Mouse (Mus musculus) spleen, postnatal 10 days (tissue): ENCODE measurements at regions not wholly inside any gene's neighbourhood (a gene's known extent, or its start where the extent isn't known, plus 50 kb on each side); places are given as distances from the start of the nearest gene placed in this dataset.
A peak's percentile ranks its signal among the peaks of the same experiment; 100 is the strongest.
"Not testable (repeated sequence)": the region's sequence is repeated elsewhere in the genome, so short reads cannot be mapped to it uniquely, and the experiment has no call there.

Experiments
- DNase-seq, 2 experiments: peaks; one replicate each; pipeline ENCODE4 v3.0.0; 2021 to 2022; ENCODE audit warnings: low spot score in 2 of 2

DNA sequence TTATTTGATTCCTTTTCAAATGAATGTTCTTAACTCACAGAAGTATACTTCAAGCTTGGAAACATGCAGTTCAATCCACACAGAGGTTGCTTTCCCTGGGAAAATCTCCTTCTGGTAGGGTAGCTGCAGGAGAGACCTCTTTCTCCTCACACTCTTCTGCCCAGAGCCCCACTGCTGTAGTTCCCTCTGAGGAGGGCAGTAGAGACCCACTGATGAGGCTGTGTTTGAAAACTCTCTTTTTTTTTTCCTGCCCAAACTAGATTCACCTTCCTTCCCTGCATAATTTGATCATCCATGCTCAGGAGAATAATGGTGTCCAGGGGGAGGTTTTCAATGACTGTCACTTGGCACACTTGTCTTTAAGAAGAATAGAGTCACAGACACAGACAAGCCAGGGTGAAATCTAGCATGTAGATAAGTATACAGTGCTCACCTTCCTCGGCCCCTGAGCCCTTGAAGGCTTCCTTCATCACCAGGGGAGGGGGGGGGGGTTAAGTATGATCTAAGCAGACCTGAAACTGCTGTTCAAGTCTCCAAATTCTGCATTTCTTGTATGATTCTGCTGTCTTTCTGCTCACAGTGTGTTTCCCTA lies 457.3 kb upstream of the Nrsn1 start:
- no peak for DNase-seq

DNA sequence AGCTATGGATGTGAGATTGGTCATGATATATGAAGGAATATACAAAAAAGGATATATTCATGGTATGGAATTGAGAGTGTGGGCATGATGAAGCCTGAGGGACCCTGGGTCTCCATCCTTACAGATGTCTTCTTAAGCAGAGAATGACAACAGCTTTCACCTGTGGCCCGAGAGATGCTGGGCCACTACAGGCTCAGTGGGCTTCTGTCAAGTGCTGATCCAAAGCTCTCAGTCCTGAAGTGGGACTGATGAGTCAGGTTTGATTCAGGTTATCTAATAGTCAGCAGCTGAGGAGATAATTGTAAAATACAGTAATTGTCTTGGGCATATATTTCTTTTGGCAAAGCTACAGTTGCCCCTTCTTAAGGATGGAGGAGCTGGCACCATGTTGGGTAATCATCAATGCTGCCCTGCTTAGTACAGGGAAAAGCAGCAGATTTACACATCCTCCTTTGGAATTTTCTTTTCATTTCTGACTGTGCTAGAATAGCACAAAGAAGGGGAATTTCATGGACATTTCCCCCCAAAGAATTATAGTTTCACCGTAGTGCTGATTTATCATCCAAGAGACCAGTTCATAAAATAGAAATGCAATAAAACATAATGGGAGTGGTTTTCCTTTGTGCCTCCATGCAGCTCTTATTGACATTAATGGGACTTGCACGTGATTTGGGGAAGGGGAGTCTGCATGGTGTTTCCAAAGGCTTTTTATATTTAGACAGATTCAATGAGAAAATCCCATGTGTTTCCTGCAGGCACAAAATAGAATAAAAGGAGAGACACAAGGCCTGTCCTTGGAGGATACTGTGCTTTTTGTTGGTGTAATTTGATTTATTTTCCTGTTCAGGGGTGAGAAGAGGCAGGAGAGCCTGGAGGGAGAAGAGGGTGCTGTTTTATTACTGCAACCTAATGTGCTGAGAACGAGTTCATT lies 452.6 kb upstream of the Nrsn1 start:
- DNase-seq = no peak

DNA sequence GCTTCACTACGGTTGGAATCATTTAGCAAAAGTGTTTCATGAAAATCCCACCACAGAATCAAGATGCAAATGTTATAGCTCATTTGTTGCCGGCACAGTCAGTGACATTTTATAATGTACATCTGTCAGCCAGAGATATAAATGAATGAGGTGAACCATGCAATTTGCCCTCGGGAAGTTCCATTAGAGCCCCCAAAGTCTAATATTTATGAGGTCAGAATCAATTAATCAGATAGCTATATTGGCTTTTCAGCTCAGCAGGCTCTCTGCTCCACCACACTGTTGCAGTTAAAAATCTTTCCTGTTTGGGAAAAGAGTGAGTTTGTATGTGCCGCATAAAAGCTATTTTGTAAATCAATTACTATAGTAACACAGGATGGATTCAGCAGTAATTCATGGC lies 430.7 kb upstream of the Nrsn1 start:
- no peak for DNase-seq

DNA sequence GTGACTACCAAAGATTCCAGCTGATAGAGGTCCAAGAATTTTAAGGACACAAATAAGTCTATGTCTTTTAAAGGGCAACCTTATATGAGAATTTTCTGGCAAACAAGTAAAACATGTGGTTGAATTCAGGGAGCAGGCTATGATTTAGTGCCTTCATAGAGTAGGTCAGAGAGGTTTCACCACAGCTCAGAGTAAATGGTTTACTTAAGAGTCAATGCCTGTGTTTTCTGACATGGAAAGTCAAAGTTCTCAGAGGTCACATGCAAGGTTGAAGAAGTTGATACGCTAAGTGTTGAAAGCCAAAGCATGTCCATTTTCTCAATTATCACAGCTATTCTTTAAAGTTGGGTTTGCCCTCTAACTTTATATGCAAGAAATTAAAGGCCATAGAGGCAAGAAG lies 425.7 kb upstream of the Nrsn1 start:
- DNase-seq = no peak

DNA sequence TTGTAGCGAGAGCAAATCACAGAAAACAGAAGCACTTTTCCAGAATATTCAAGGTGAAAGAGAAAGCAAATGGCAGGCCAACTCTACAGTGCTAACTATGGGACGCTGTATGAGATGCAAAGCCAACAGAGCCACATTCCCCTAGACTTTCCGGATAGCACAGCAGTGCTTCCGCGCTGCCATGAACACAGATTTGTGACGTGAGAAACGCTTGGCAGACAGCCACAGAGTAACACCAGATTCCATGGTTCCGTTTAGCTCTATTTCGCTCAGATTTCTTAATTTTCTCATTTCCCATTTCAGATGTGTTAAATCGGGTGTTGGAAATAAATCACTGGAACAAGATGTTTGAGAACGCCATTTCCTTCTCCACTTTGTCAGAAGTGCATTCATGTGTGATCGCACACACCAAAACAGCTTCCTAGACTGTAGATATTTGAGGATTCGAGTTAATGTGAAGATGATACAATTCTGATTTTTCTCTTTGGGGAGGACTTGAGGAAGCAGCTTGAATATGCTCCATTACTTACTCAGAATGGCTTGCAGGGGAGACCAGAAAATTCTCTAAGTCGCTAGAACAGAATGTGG lies 424.8 kb upstream of the Nrsn1 start:
- no peak for DNase-seq

DNA sequence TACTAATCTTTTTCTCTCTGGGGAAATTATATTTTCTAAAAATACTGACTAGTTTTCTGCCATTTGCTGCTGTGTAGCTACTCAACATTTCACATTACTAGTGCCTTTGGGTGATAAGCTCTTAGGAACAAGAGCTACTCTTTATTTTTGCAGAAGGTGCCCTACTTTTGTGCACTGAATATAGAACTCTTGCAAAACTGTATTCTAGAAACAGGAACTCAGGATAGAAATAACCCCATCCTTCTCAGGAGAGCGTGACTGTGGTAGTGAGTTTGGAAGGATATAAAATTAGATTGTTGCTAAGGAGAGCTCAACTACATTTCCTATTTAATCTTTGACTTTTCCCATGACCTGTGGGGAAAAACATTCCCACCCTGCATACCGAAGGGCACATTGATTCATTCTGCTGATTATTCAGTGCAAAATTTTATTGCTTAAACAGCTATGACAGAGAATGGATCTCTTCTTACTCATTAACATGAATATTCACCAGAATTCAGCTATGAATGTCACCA lies 408.0 kb upstream of the Nrsn1 start:
- DNase-seq = no peak

DNA sequence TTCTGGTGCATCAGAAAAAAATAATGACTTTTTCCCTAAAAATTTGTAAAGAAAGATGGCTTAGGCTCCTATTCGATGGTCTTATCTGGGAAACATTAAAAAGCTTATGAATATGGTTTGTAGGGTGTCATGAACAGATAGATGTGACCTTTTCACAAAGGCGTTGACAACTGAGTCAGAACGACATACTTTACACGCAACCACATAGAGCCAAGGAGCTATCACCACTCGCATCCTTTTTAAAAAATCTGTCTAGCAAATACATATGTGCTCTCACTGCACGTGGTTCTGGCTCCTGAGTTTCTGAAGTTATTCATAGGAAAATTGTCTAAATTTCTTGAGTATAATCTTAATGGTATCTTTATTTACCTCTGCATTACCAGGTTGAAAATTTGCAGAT lies 404.9 kb upstream of the Nrsn1 start:
- DNase-seq = no peak

DNA sequence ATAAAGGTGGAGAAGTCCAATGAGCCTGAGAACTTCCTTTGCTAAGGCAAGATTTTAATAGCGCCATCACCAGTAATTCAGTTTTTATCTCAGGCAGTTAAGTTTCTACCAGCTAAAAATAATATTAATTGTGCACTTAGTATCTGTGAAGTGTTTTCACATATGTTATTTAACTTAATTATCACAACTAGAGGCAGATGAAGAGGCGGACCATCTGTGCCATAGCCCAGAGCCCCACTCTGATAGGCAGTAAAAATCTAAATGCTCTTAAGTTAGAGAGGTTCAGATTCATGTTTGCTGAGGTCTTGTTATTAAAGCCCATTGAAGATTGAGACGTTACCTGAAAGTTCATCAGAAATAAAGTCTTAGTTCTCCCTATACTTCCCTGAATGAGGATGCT lies 395.7 kb upstream of the Nrsn1 start:
- DNase-seq = no peak

DNA sequence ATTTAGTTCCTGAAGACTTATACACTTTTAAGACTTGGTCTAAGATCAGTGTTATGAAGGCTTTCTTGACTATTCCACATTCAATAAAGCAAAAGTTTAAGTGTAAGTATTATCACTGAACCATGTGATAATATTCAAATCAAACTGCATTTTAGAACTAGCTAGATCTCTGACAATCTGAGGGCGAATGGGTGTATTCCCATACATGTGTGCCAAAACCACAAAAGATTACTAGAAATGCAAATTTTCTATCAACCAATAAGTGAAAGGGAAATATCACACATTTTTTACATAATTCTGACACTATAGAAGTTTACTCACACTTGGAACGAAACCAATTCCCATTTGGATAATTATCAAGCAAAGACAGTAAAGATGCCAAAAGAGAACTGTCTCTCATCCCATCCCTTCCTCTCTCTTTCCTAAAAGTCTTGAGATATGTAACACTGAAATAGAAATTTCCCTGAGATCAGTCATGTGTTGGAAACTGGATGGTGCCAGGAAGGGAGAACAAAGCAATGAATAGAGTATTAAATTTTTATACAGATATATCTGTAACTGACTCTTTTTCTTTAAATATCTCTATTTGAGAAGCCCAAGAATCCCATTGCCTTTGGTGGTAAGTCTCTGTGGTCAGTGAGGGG lies 394.8 kb upstream of the Nrsn1 start:
- no peak for DNase-seq

DNA sequence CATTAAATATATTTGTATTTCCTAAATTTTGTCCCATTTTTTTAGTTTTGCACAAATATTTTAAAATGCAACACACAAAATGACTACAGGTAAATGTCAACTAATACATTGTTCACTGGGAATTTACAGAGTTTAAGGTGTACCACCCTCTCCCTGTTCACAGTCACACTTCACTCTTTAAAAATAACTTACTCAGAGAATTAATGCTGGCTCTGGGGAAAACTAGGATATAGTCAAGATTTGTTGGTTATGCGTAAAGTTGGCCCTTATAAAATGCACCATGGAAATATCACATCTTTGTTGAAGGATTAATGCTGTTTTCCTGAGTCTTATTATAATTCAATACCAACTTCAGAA lies 378.1 kb upstream of the Nrsn1 start:
- no peak for DNase-seq

DNA sequence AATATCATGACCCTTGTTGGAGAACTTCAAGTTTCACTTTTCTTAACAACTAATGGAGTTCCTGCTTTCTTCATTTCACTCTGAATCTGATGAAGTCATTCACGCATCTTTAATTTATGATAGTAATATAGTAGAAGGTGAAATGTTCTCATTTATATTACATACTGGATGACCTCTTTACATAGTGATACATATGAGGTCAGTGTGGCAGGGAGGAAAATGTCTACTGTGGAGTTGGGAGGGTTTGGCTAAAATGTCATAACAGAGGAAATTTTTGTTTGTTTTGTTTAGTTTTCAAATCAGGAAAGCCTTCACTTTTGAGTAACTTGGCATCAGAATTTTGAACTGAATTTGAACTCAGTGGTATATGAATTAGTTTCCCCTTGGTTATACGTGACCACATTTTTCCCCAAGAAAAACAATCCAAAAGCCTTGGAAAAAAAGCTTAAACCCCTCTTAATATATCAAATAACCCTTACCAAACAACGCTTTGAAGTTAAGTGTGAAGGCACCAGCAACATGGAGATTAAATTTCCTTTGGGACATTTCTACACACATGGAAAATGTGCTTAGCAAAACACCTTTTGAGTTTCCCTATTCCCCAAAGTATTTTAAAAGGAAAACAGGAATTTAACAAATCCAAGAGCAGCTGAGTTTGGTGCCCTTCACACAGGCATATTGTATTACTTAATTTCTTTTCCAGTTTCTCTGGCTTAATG lies 377.6 kb upstream of the Nrsn1 start:
- DNase-seq = no peak

DNA sequence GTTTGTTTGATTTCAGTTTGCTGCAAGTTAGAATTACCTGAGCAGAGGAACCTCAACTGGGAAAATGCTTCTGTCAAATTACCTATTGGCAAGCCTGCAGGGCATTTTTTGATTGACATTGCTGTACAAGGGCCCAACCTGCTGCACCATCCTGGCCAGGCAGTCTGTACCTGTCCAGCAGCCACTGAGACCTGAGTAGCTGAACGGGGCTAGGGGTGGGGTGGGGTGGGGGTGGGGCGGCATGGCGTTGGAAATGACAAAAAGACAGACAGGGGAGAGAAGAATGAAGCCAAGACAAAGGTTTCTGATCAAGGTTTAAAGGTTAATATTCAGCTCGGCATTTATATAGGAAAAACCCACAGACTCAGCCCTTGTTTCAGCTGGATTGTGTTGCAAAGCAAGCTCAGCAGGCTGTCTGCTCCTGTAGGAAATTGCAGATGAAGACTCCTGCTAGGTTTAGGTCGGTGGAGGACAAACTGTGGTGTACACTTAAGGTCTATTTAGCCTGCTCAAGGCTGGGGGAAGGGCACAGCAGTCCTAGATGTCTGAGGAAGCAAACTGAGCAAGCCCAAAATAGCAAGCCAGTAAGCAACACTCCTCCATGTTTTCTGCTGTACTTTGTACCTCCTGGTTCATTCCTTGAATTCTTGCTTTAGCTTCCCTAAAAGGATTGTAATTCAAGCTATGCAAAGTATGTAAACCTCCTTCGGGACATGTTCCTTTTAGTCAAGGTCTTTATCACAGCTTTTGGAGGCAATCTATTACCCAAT lies 369.4 kb upstream of the Nrsn1 start:
- no peak for DNase-seq

DNA sequence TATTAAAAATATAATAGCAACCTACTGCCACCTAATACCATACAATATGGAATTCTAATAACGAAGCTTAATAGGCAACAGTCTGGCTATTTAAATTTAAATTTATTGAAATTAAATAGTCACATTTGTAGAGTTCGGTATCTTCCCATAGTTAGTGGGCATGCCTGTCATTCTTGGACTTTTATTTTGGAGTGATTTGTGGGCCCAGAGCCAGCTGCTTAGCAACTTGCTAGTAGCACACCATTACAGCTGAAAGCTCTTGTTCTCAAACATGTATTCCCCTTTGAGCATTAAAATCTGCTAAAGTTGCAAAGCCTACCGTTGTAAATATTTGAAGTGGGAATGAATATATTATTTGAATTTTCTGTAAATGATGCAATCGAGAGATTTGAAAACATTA lies 359.2 kb upstream of the Nrsn1 start:
- no peak for DNase-seq

DNA sequence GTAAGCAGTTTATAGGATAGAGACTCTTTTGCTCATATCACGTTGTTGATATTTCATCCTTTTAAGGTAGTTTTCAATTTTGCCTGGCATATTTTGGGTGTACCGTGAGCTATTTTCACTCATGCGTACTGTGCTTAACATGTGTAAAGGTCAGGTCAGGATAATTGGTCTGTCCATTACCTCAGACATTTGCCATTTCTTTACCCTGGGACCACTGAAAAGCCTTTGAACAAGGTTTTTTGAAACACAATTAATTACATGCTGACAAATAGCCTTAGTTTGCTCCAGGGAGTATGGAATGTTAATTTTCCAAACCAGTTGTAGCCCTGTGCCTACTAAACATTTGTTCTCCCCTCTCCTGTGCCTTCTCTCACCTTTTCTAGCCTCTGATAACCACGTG lies 347.3 kb upstream of the Nrsn1 start:
- no peak for DNase-seq

DNA sequence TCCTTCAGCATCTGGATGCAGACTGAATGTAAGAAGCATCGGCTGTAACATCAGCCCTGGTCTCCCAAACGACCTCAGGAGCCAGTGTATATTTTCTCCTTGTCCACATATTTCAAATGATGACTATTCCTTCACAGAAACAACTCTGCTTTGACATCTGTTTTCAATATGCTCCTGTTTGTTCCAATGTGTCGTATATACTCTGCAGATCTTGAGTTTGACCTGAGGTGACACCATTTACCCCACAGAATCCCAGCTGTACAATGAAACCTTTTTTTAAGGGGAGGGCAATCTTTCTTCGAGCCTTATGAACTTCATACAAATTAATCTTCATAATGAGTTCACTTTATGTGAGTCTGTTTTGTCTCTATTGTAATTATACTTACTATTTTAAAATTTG lies 341.7 kb upstream of the Nrsn1 start:
- no peak for DNase-seq

DNA sequence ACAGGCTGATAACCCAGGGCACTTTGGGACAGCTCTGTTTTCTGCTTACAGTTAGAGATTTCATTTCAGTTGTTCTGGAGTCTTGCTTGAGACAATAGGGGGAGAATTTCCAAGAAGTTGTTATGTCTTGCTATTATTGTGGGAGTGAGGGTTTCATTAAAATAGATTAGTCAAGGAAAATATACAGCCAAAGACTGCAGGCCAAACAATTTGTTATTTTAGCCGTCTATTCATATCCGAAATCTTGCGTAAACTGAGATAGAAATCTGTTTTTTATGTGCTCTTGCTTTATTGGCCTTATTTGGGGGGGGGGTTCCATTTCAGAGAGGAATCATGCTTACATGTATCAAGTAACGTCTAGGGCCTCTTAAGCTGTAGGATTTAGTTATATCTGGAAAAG lies 339.3 kb upstream of the Nrsn1 start:
- no peak for DNase-seq

DNA sequence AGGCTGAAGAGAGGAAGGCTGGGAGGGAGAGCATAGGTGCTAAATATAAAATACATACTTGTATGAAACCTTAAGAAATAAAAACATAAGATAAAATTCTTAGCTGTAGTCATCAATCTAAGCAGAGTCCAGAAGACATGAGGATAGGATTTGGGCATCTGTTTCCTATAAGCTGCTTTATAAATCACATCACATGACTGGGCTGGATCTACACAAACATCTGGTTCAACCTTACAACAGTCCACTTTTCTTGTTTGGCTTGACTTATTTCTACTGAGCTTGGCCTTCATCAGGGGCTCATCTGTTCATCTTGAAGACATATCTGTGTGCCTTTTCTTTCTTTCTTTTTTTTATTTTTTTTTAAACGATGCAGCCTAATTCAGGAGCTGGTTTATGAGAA lies 338.9 kb upstream of the Nrsn1 start:
- DNase-seq = no peak

DNA sequence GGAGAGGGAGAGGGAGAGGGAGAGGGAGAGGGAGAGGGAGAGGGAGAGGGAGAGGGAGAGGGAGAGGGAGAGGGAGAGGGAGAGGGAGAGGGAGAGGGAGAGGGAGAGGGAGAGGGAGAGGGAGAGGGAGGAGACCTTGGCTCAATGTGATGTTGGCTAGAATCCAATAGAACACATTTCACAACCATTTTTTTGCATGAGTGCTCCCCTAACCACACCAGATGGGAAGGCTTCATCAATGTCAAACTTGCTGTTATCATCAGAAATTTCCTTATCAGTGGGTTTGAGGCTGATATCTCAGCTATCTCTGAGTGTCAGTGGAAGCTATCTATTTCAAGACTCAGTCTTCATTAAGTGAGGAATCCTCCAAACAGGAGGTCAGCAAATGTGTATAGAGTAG lies 331.0 kb upstream of the Nrsn1 start:
- not testable (repeated sequence) for DNase-seq

DNA sequence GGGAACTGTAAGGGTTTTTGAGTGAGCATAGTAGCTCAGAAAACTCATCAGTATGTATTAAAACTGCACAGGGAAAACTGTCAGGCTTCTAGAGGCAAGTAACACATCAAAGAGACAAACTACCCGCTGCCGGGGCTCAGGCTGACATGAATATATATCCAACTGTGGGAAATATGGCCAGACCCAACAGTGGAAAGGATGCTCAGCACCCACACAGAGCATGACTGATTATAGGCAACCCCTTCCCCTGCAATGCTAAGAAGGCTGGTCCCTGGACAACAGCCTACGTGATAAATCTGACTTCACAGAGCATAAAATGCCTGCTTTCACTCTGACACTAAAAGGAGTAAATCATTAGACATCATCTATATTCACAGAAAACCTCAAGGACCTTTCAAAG lies 324.3 kb upstream of the Nrsn1 start:
- no peak for DNase-seq

DNA sequence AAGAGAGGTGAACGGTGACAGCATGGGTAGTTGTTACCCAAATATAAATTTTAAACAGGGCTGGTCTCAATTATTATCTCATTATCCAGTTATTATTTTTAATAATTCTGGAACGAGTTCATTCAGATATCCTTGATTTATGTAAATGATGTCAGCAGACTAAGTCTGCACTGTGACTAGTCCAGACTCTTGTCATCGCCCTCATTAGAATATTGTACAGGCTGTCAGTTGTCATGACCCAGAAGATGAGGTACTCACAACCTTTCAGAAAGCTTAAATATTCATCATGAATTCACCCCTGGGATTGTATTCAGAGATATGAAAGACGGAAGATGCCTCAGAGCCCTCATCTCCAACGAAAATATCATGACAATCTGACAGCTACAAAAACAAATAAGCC lies 300.3 kb upstream of the Nrsn1 start:
- no peak for DNase-seq

DNA sequence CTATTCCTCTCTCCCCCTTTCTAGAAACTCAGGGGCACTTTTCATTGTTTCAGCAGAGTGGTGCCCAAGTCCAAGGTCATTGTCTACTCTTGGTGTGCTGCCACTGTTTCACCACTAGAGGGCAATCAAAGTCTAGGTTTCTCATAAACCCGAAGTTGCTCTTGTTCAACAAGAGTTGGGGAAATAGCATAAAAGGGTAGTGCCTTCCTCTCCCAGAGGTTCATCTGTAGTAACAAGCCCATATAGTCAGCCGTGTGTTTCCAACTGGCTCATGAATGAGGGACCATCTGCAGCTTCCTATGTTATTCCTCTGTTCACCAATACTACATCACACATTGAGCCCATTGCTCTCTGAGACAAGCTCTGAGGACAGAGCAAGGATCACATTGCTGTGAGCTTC lies 292.4 kb upstream of the Nrsn1 start:
- peak; percentile 3 to 17 for DNase-seq
